Mouse (Mus musculus): ENCODE measurements around the gene Usp6nl.
A peak's percentile ranks its signal among the peaks of the same experiment; 100 is the strongest.

The Usp6nl gene

GRCm38 (mm10) chr2:6478361-6478965, 156.0 kb downstream of the Usp6nl start:
- no peak for DNase-seq

GRCm38 (mm10) chr2:6478966-6479391, 156.5 kb downstream of the Usp6nl start:
- DNase-seq: peak; percentile 15

- no peak for DNase-seq
Measured at GRCm38 (mm10) chr2:6479620-6480019, 157.2 kb downstream of the Usp6nl start.

GRCm38 (mm10) chr2:6481966-6482365, 159.5 kb downstream of the Usp6nl start:
- no peak for DNase-seq

- no peak for DNase-seq
Measured at GRCm38 (mm10) chr2:6482411-6482810, 159.9 kb downstream of the Usp6nl start.

GRCm38 (mm10) chr2:6483081-6483992, 160.9 kb downstream of the Usp6nl start:
- DNase-seq: no peak

- DNase-seq: no peak
Measured at GRCm38 (mm10) chr2:6484179-6484578, 161.7 kb downstream of the Usp6nl start.

GRCm38 (mm10) chr2:6487566-6488488, 165.4 kb downstream of the Usp6nl start:
- peak; percentile 81 for DNase-seq

GRCm38 (mm10) chr2:6488489-6489056, 166.1 kb downstream of the Usp6nl start:
- peak; percentile 58 for DNase-seq

- no peak for DNase-seq
Measured at GRCm38 (mm10) chr2:6490076-6490475, 167.6 kb downstream of the Usp6nl start.

GRCm38 (mm10) chr2:6490870-6491269, 168.4 kb downstream of the Usp6nl start:
- DNase-seq: no peak

GRCm38 (mm10) chr2:6493886-6494285, 171.4 kb downstream of the Usp6nl start:
- DNase-seq: no peak
